Mouse (Mus musculus) neural tube, embryonic 13.5 days (tissue): ENCODE data around the gene Hbb-bt. TPM values are rescaled to one million over a fixed set of nuclear protein-coding genes. Genes with fewer than 3 reads are reported as not detected.
"Not testable (repeated sequence)": the region's sequence is repeated elsewhere in the genome, so short reads cannot be mapped to it uniquely, and the experiment has no call there.

Source experiments
- ATAC-seq: fragments of 200-750 bp; cut with Nextera tagmentation; 2 replicates; pipeline ENCODE4 v1.8.0; 2017; ENCODE audit warnings: low read depth, mild to moderate bottlenecking, moderate TSS enrichment, moderate library complexity
- H3K27ac ChIP-seq: fragments of 300-500 bp; sonication (generic); replicated peaks from 2 replicates; pipeline ENCODE4 v1.5.1; 2015; ENCODE audit warnings: moderate library complexity, mild to moderate bottlenecking, inconsistent platforms
- H3K27me3 ChIP-seq: fragments of 300-500 bp; sonication (generic); 2 replicates; pipeline ENCODE4 v1.6.1; 2015; ENCODE audit warnings: mild to moderate bottlenecking, inconsistent platforms
- H3K36me3 ChIP-seq: fragments of 300-500 bp; sonication (generic); 2 replicates; pipeline ENCODE4 v1.6.1; 2015; ENCODE audit warnings: mild to moderate bottlenecking, inconsistent platforms
- H3K4me1 ChIP-seq: fragments of 300-500 bp; sonication (generic); replicated peaks from 2 replicates; pipeline ENCODE4 v1.6.1; 2015; ENCODE audit warnings: inconsistent platforms
- H3K4me2 ChIP-seq: fragments of 300-500 bp; sonication (generic); 2 replicates; pipeline ENCODE4 v1.6.1; 2015; ENCODE audit warnings: inconsistent platforms, mild to moderate bottlenecking, moderate library complexity
- H3K4me3 ChIP-seq: fragments of 300-500 bp; sonication (generic); 2 replicates; pipeline ENCODE4 v1.5.1; 2015; ENCODE audit warnings: mild to moderate bottlenecking, inconsistent platforms
- H3K9ac ChIP-seq: fragments of 300-500 bp; sonication (generic); 2 replicates; pipeline ENCODE4 v1.6.1; 2015; ENCODE audit warnings: moderate library complexity, mild to moderate bottlenecking, inconsistent platforms
- H3K9me3 ChIP-seq: fragments of 300-500 bp; sonication (generic); 2 replicates; pipeline ENCODE4 v1.6.1; 2016; ENCODE audit warnings: inconsistent platforms
- WGBS: fragments of 180-500 bp; shearing (Covaris S2); methylation state at CpG from one replicate; pipeline ENCODE4 v1.1.7; 2015; 5-methylcytosine and 5-hydroxymethylcytosine counted together
- polyA plus RNA-seq: library from polyadenylated mRNA; unstranded; fragments of >200 nt; fragmentation: Nextera tagmentation; extraction: Ambion mirVana; gene quantifications from 2 replicates; pipeline ENCODE4 v1.2.1, GENCODE M21; 2015

Gene Hbb-bt
- polyA plus RNA-seq, 1 experiment from 2014 or later = 1,029 TPM

DNA sequence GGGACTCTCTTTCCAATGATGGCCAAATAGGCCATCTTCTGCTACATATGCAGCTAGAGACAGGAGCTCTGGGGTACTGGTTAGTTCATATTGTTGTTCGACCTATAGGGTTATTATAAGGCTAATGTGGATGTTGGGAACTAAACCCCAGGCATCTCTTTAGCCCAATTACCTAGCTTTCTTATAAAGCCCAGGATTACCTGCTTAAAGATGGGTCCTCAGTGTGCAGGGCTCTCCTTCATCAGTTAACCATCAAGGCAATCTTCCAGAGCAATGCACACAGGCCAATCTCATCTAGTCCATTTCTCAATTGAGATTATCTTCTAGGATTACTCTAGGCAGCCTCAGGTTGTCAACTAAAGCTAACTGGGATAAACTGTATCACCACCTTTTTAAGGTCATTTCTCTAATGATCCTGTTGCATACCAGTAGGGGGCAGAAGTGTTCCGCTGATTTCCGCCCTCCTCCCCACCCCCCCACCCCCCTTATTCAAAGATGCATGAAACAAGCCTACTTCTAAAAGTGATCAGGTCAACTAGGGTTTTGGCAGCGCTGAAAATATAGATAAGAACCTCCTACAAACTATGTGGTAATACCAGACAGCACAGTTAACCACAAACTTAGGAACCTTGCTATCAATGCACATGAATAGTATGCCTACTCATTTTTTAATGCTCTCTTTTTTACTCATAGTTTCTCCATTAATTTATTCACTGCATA lies 21.0 kb downstream of the Hbb-bt start:
- Histone ChIP-seq H3K4me1 (no peaks in the 10 kb centered on the region), H3K4me2 (no peak overlapping the region), H3K9me3 (no peaks in the 10 kb centered on the region), H3K4me3 (no peak overlapping the region), H3K9ac (no peak overlapping the region), H3K27me3 (no peaks in the 10 kb centered on the region), H3K27ac (no peak overlapping the region), H3K36me3 (no peaks in the 10 kb centered on the region)
- no peak for ATAC-seq
- 28% methylated on average over 4 of the region's 4 CpGs for WGBS

DNA sequence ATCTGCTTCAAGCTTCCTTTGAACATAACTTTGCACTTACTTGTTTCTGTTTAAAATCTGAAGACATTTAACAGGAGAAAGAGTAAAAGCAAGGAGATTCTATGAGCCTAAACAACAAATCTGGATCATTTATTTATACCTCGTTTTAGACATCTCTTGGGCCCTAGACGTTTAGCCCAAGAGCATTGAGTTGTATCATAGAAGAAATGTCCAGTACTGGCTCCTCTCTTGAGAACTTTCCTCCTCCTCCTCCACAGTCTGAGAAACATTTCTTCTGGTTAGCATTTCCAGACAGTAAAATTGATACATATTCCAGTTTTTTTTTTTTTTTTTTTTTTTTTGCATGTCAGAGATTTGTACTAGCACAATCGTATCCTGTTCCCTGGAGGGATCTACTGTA lies 22.1 kb downstream of the Hbb-bt start, which contains the start of gene Olfr67:
TSS of gene Olfr67 (minus strand) at position 101 of the 400 bp plus-strand sequence.
- Histone ChIP-seq H3K9ac (no peak within 1 kb of the TSS), H3K4me1 (no peaks in the 10 kb centered on the region), H3K4me3 (no peak within 1 kb of the TSS), H3K9me3 (no peaks in the 10 kb centered on the region), H3K27me3 (no peaks in the 10 kb centered on the region), H3K36me3 (no peaks in the 10 kb centered on the region), H3K4me2 (no peak within 1 kb of the TSS), H3K27ac (no peak within 1 kb of the TSS)
- ATAC-seq = no peak
- 90% methylated on average over 3 of the region's 3 CpGs for WGBS

DNA sequence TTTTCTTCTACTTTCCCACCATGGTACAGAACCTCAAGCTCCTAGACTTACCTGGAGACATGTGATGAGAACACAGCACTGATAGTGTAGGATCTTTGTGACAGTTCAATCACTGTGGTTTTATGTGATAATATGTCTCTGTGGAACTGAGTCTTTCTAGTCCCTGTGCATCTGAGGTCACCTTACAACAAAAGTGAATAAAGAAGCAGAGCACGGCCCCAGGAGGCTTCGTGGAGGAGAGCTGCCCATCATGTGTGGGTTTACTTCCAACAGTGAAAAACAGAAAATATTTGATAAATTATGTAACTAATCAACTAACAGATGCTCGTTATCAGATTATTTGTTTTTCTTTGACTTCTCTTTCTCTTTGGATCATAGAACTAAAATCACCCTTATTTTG lies 34.2 kb downstream of the Hbb-bt start, which contains the start of gene Olfr68:
TSS of gene Olfr68 (minus strand) at position 101 of the 400 bp plus-strand sequence.
- Histone ChIP-seq H3K9ac (no peak within 1 kb of the TSS), H3K4me2 (no peak within 1 kb of the TSS), H3K4me1 (no peaks in the 10 kb centered on the region), H3K27me3 (no peaks in the 10 kb centered on the region), H3K27ac (no peak within 1 kb of the TSS), H3K9me3 (no peaks in the 10 kb centered on the region), H3K36me3 (no peaks in the 10 kb centered on the region), H3K4me3 (no peak within 1 kb of the TSS)
- no peak for ATAC-seq
- WGBS = 76% methylated on average over 3 of the region's 3 CpGs

DNA sequence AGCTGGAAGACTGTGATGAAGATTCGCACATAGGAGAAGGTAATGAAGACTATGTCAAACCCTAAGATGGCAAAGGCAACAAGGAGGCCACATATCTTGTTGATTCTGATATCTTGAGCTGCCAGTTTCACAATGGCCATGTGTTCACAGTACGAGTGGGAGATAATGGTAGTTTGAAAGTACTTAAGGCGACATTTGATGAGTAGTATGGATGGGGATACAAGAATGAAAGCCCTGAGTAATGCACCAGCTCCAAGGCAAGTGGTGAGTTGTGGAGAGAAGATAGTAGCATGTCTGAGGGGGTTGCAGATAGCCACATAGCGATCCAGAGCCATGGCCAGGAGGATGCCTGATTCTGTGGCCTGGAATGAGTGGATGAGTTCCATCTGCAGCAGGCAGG lies 36.1 kb downstream of the Hbb-bt start:
- H3K9me3 ChIP-seq = not testable (repeated sequence)

DNA sequence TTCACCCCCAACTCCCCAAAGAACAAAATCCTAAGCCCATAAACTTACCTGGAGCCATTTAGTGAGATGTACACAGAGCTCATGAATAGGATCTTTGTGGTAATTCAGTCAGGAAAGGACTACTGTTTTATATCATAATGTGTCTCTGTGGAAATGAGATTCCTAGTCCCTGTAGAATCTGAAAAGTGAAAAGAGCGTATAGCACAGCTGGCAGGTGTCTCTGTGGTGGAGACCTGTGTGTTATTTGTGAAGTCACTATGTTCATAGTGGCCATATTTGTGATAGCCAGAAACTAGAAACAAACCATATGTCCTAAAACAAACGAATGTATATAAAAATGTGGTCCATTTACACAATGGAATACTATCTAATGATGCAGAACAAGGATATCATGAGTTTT lies 42.3 kb downstream of the Hbb-bt start, which contains the start of gene Olfr69:
TSS of gene Olfr69 (minus strand) at position 101 of the 400 bp plus-strand sequence.
- no peak within 1 kb of the TSS for H3K4me2 ChIP-seq
- 85% methylated on average over 2 of the region's 2 CpGs for WGBS
- no peak within 1 kb of the TSS for H3K9ac ChIP-seq
- H3K4me1 ChIP-seq = no peaks in the 10 kb centered on the region
- no peaks in the 10 kb centered on the region for H3K27me3 ChIP-seq
- no peaks in the 10 kb centered on the region for H3K36me3 ChIP-seq
- H3K9me3 ChIP-seq = no peaks in the 10 kb centered on the region
- no peak for ATAC-seq
- H3K4me3 ChIP-seq = no peak within 1 kb of the TSS
- H3K27ac ChIP-seq = no peak within 1 kb of the TSS

More for the DNA sequence above, 36.1 kb downstream of the Hbb-bt start:
- 85% methylated on average over 4 of the region's 4 CpGs for WGBS
- not testable (repeated sequence) for H3K27me3 ChIP-seq, ATAC-seq, H3K27ac ChIP-seq, H3K4me1 ChIP-seq, H3K36me3 ChIP-seq, H3K4me2 ChIP-seq, H3K4me3 ChIP-seq, H3K9ac ChIP-seq

DNA sequence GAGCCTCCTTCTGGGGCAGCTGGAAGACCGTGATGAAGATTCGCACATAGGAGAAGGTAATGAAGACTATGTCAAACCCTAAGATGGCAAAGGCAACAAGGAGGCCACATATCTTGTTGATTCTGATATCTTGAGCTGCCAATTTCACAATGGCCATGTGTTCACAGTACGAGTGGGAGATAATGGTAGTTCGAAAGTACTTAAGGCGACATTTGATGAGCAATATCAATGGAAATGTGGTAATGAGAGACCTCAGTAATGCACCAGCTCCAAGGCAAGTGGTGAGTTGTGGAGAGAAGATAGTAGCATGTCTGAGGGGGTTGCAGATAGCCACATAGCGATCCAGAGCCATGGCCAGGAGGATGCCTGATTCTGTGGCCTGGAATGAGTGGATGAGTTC lies 46.1 kb downstream of the Hbb-bt start:
- not testable (repeated sequence) for H3K4me1 ChIP-seq
- 94% methylated on average over 6 of the region's 6 CpGs for WGBS

More for the DNA sequence above, 46.1 kb downstream of the Hbb-bt start:
- H3K9ac ChIP-seq, H3K4me2 ChIP-seq, H3K36me3 ChIP-seq, H3K4me3 ChIP-seq, H3K27ac ChIP-seq, H3K27me3 ChIP-seq, H3K9me3 ChIP-seq, ATAC-seq: not testable (repeated sequence)

Other genes with a start within 250 kb of the Hbb-bt start
- gene Olfr616, start 244.9 kb downstream of the Hbb-bt start, polyA plus RNA-seq = not detected in 2 replicates
- not detected in 2 replicates for gene Olfr617, start 240.9 kb downstream of the Hbb-bt start, polyA plus RNA-seq
- gene Olfr618, start 223.9 kb downstream of the Hbb-bt start, polyA plus RNA-seq = not detected in 2 replicates
- gene Olfr619, start 213.4 kb downstream of the Hbb-bt start, polyA plus RNA-seq = not detected in 2 replicates
- not detected in 2 replicates for gene Olfr620, start 201.5 kb downstream of the Hbb-bt start, polyA plus RNA-seq
- gene Olfr622, start 171.3 kb downstream of the Hbb-bt start, polyA plus RNA-seq = not detected in 2 replicates
- gene Olfr623, start 150.3 kb downstream of the Hbb-bt start, polyA plus RNA-seq = not detected in 2 replicates
- 0.03 TPM in 1 of 2 replicates, not detected in the other for gene Olfr624, start 142.8 kb downstream of the Hbb-bt start, polyA plus RNA-seq
- gene Olfr625-ps1, start 131.3 kb downstream of the Hbb-bt start, polyA plus RNA-seq = not detected in 2 replicates
- gene Olfr243, start 99.3 kb downstream of the Hbb-bt start, polyA plus RNA-seq = not detected in 2 replicates
- gene Olfr628, start 83.6 kb downstream of the Hbb-bt start, polyA plus RNA-seq = not detected in 2 replicates
- not detected in 2 replicates for gene Olfr629, start 69.1 kb downstream of the Hbb-bt start, polyA plus RNA-seq
- not detected in 2 replicates for gene Olfr630, start 56.7 kb downstream of the Hbb-bt start, polyA plus RNA-seq
- not detected in 2 replicates for gene Olfr69, start 42.4 kb downstream of the Hbb-bt start, polyA plus RNA-seq
- gene Olfr68, start 34.3 kb downstream of the Hbb-bt start, polyA plus RNA-seq = not detected in 2 replicates
- not detected in 2 replicates for gene Olfr67, start 22.2 kb downstream of the Hbb-bt start, polyA plus RNA-seq
- gene Hbb-bs, start 14.1 kb upstream of the Hbb-bt start, polyA plus RNA-seq = 1,894 and 2,140 TPM in 2 replicates
- gene Hbb-bh2, start 26.5 kb upstream of the Hbb-bt start, polyA plus RNA-seq = not detected in 2 replicates
- 31.8 and 57.0 TPM in 2 replicates for gene Hbb-bh1, start 29.2 kb upstream of the Hbb-bt start, polyA plus RNA-seq
- 3,874 and 4,036 TPM in 2 replicates for gene Hbb-y, start 39.2 kb upstream of the Hbb-bt start, polyA plus RNA-seq
- not detected in 2 replicates for gene Olfr66, start 72.3 kb upstream of the Hbb-bt start, polyA plus RNA-seq
- gene Olfr64, start 80.5 kb upstream of the Hbb-bt start, polyA plus RNA-seq = not detected in 2 replicates
- not detected in 2 replicates for gene Olfr65, start 89.5 kb upstream of the Hbb-bt start, polyA plus RNA-seq
- gene Olfr631, start 114.8 kb upstream of the Hbb-bt start, polyA plus RNA-seq = not detected in 2 replicates
- gene Olfr632, start 120.4 kb upstream of the Hbb-bt start, polyA plus RNA-seq = 0.08 TPM in 1 of 2 replicates, not detected in the other
- gene Olfr633, start 130.4 kb upstream of the Hbb-bt start, polyA plus RNA-seq = not detected in 2 replicates
- not detected in 2 replicates for gene Olfr635, start 157.2 kb upstream of the Hbb-bt start, polyA plus RNA-seq
- gene Olfr638, start 184.8 kb upstream of the Hbb-bt start, polyA plus RNA-seq = not detected in 2 replicates
- not detected in 2 replicates for gene Olfr639, start 203.3 kb upstream of the Hbb-bt start, polyA plus RNA-seq
- not detected in 2 replicates for gene Olfr640, start 211.6 kb upstream of the Hbb-bt start, polyA plus RNA-seq
- not detected in 2 replicates for gene Olfr641, start 221.4 kb upstream of the Hbb-bt start, polyA plus RNA-seq
- gene Olfr642, start 238.7 kb upstream of the Hbb-bt start, polyA plus RNA-seq = not detected in 2 replicates
- gene 4930516K23Rik, start 247.4 kb upstream of the Hbb-bt start, polyA plus RNA-seq = not detected in 2 replicates